Mouse (Mus musculus): Measurements from ENCODE around the gene Serpina3j. TPM values are rescaled to one million over a fixed set of nuclear protein-coding genes. Genes with fewer than 3 reads are reported as not detected.

The Serpina3j gene
- not detected in 2 replicates for polyA plus RNA-seq (2021; fragmentation: Nextera tagmentation)
- long read RNA-seq, experiment 1, result 0 reads
- long read RNA-seq, experiment 2, result 0 reads

GRCm38 (mm10) chr12:104314253-104314652 is at the start of gene Serpina3j:
Gene Serpina3j, plus strand, starts transcription at chr12:104314553.

GRCm38 (mm10) chr12:104338226-104338625 is 23.9 kb downstream of the Serpina3j start, which contains the start of the genes Serpina3k and Serpina3m:
Gene Serpina3k, plus strand, starts transcription at chr12:104338486.
Gene Serpina3m, plus strand, starts transcription at chr12:104338486.

Other genes starting within 250 kb of the Serpina3j start
- not detected in 2 replicates for gene Serpina5, start 213.4 kb upstream of the Serpina3j start, polyA plus RNA-seq (2021; fragmentation: Nextera tagmentation)
- gene Serpina3a, start 201.8 kb upstream of the Serpina3j start, polyA plus RNA-seq (2021; fragmentation: Nextera tagmentation), result not detected in 2 replicates
- not detected in 2 replicates for gene Serpina3b, start 186.6 kb upstream of the Serpina3j start, polyA plus RNA-seq (2021; fragmentation: Nextera tagmentation)
- 0.09 TPM in 1 of 2 replicates, not detected in the other for gene Serpina3c, start 160.7 kb upstream of the Serpina3j start, polyA plus RNA-seq (2021; fragmentation: Nextera tagmentation)
- not detected in 2 replicates for gene Serpina3f, start 100.0 kb upstream of the Serpina3j start, polyA plus RNA-seq (2021; fragmentation: Nextera tagmentation)
- gene Serpina3g, start 78.3 kb upstream of the Serpina3j start, polyA plus RNA-seq (2021; fragmentation: Nextera tagmentation), result 0.10 and 0.21 TPM in 2 replicates
- gene Serpina3i, start 51.4 kb upstream of the Serpina3j start, polyA plus RNA-seq (2021; fragmentation: Nextera tagmentation), result not detected in 2 replicates
- not detected in 2 replicates for gene Serpina3k, start 23.9 kb downstream of the Serpina3j start, polyA plus RNA-seq (2021; fragmentation: Nextera tagmentation)
- not detected in 2 replicates for gene Serpina3m, start 23.9 kb downstream of the Serpina3j start, polyA plus RNA-seq (2021; fragmentation: Nextera tagmentation)
- gene Serpina3n, start 92.2 kb downstream of the Serpina3j start, polyA plus RNA-seq (2021; fragmentation: Nextera tagmentation), result 6.2 and 6.6 TPM in 2 replicates
- gene Gsc, start 158.8 kb downstream of the Serpina3j start, polyA plus RNA-seq (2021; fragmentation: Nextera tagmentation), result not detected in 2 replicates

Measured in left cerebral cortex, adult 6 months (tissue).